Mouse (Mus musculus) neutrophil, adult 65 days (primary cell): ENCODE data around the gene Epyc. TPM values are rescaled to one million over a fixed set of nuclear protein-coding genes. Genes with fewer than 3 reads are reported as not detected.

ENCODE experiments used
- total RNA-seq: library from RNA; stranded (reverse); gene quantifications from 2 replicates; pipeline ENCODE4 v1.2.4, GENCODE M21; 2023

Gene Epyc
- total RNA-seq, result not detected in 2 replicates

DNA sequence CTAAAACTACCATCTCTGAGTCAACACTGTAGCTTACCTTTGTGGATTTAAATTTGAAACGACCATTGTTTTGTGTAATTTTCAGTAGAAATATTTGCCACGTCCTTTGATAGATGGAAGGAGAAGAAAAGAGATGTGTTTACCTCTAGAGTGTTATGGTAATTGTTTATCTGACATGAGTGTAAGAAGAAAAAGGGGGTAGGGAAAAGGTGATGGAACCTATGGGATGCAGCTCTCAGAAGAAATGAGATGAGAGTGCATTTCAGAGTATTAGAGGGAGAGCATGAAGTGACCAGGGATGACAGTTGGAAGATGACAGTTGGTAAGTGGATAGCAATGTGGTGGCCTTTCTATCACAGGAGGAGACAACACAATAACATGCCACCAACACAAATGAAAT lies at the start of gene Epyc:
Epyc (plus strand) TSS at position 301 of the 400 bp plus-strand sequence.

DNA sequence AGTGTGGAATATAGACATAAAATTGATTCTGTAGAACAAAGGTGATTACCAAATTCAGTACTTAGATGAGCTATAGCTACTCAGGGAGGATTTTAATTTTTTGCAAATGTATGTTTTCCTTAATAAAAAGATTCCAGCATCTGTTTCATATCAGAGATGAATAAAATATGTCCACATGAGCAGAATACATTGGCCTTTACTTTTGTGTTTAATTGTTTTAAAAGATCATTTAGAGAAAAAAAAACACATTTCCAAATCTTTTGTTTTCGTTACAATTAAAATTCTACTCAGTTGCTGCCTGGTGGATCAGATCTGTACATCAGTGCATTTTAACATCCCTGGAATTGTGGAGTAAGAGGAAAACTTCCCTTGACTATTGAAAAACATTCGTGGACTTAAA lies 37.3 kb upstream of the Epyc start, which contains the start of gene Kera:
Kera (plus strand) TSS at position 301 of the 400 bp plus-strand sequence.

DNA sequence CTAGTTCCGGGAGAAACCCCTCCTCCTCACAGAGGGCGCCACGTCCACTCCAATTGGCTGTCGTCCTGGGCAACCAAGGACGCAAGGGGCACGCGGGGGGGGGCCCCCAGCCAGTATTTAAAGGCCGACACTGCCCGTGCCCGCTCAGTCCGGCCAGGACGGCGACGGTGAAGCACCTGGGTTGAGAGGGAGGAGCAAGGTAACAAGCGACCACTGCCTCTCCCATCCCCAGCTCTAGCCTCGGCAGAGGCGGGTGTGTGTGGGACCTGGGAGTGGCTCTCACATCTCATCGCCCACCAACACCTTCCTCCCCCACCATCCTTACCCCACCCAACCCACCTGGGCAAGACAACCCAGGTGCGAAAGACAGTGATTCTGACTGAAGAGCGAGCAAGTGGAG lies 49.0 kb downstream of the Epyc start, which contains the start of gene Ccer1:
Ccer1 (plus strand) TSS at position 147 of the 400 bp plus-strand sequence.

DNA sequence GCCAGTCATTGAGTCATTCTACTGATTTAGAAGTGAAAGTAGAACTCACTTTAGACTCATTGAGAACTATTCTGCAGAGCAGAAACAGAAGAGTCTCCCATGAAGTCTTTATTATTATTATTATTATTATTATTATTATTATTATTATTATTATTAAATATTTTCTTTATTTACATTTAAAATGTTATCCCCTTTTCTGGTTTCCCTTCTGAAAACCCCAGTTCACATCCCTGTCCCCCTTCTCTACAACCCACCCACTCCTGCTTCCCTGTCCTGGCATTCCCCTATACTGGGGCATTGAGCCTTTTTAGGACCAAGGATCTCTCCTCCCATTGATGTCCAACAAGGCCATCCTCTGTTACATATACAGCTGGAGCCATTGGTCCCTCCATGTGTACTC lies 82.8 kb downstream of the Epyc start, which contains the start of gene C030005K15Rik:
C030005K15Rik (minus strand) TSS at position 101 of the 400 bp plus-strand sequence.

Other genes starting within 250 kb of the Epyc start
- 1.7 and 1.8 TPM in 2 replicates for gene Dcn, start 164.5 kb upstream of the Epyc start, total RNA-seq
- gene Lum, start 78.9 kb upstream of the Epyc start, total RNA-seq, result 0.20 and 0.25 TPM in 2 replicates
- gene Kera, start 37.2 kb upstream of the Epyc start, total RNA-seq, result not detected in 2 replicates
- not detected in 2 replicates for gene Ccer1, start 49.0 kb downstream of the Epyc start, total RNA-seq
- not detected in 2 replicates for gene C030005K15Rik, start 82.7 kb downstream of the Epyc start, total RNA-seq